Mouse (Mus musculus): ENCODE results near the gene 2900026A02Rik.

GRCm38 (mm10) chr5:113209401-113209750, 11.7 kb downstream of the 2900026A02Rik start:
- TF ChIP-seq CTCF (IDR thresholded peaks at IDR 0.05; ENCODE audit: control insufficient read depth, insufficient read depth, insufficient replicate concordance, low read depth, low read length) (no peak), POLR2A (IDR thresholded peaks at IDR 0.05; ENCODE audit: control insufficient read depth, low read depth, low read length) (no peak)

All from testis, adult 2 months (tissue).